Mouse (Mus musculus): Measurements from ENCODE around the gene Abraxas2. TPM values are rescaled to one million over a fixed set of nuclear protein-coding genes. Genes with fewer than 3 reads are reported as not detected.

Abraxas2 gene
- total and polyA plus RNA-seq, 3 experiments = 30.1 to 31.1 TPM; not detected in 1

DNA sequence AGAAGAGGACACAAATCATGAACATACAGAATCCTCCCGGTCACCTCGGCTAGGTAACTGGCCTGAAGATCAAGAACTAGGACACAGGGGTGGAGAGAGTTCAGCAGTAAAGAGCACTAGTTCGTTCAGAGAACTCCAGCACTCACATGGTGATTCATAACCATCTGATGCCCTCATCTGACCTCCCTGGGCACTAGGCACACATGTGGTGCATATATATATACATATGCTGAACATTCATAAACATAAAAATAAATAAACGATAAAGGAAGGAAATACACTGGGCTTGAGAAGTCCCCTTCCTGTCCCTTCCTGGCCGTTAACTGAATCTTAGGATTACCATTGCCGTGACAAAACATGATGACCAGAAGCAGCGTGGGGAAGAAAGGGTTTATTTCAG lies 33.8 kb downstream of the Abraxas2 start:
- Histone ChIP-seq H3K79me2 (ENCODE audit: control insufficient read depth, insufficient read depth, low read length, poor library complexity) (no peaks in the 10 kb centered on the region), H3K27me3 (ENCODE audit: control insufficient read depth in 1 of 2, insufficient read depth in 2 of 2, low read length in 2 of 2) (no peaks in the 10 kb centered on the region), H3K9ac (ENCODE audit: control insufficient read depth, low read depth, low read length, poor library complexity, severe bottlenecking) (no peak overlapping the region), H3K27ac (ENCODE audit: control insufficient read depth, low read depth, low read length) (no peak overlapping the region), H3K4me3 (ENCODE audit: control insufficient read depth in 1 of 2, insufficient read depth in 1 of 2, low read depth in 2 of 2, low read length in 2 of 2) (no peak overlapping the region), H3K36me3 (ENCODE audit: control insufficient read depth in 1 of 2, insufficient read depth in 2 of 2, low read length in 2 of 2) (peaks cover 0 to 7% of the 10 kb centered on the region in 2 experiments; a peak in 2 of 4 replicates), H3K9me3 (replicated peaks; ENCODE audit: insufficient read depth, low read length) (no peaks in the 10 kb centered on the region), H3K4me1 (ENCODE audit: control insufficient read depth in 1 of 2, insufficient read depth in 2 of 2, low read length in 2 of 2) (peaks cover 10 to 14% of the 10 kb centered on the region in 2 experiments)
- DNase-seq (ENCODE audit: low read depth, low spot score) = no peak
- TF ChIP-seq MXI1 (IDR thresholded peaks at IDR 0.05; ENCODE audit: low read depth, low read length) (no peak), NRF1 (IDR thresholded peaks at IDR 0.05; ENCODE audit: insufficient read depth, low read depth, low read length, poor library complexity, severe bottlenecking) (no peak), ZC3H11A (IDR thresholded peaks at IDR 0.05; ENCODE audit: low read depth, low read length) (no peak)

DNA sequence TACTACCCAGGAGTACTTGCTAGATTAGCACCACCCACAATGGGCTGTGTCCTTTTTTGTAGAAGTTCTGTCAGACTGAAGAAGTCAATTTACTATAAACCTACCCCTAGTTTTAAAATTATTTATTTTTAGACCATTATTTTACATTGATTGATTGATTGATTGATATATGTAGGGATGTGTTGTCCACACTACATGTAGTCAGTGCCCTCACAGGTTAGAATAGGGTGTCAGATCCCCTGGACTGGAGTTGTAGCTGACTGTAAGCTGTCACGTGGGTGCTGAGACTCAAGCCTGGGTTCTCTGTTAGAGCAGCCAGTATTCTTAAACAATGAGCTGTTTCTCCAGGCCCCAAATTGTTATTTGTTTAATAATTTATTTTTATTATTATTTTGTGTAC lies 34.3 kb downstream of the Abraxas2 start:
- Histone ChIP-seq H3K9ac (ENCODE audit: control insufficient read depth, low read depth, low read length, poor library complexity, severe bottlenecking) (no peak overlapping the region), H3K4me1 (ENCODE audit: control insufficient read depth in 1 of 2, insufficient read depth in 2 of 2, low read length in 2 of 2) (peaks cover 6 to 13% of the 10 kb centered on the region in 2 experiments), H3K79me2 (ENCODE audit: control insufficient read depth, insufficient read depth, low read length, poor library complexity) (no peaks in the 10 kb centered on the region), H3K36me3 (ENCODE audit: control insufficient read depth in 1 of 2, insufficient read depth in 2 of 2, low read length in 2 of 2) (peaks cover 0 to 2% of the 10 kb centered on the region in 2 experiments; a peak in 1 of 4 replicates), H3K27ac (ENCODE audit: control insufficient read depth, low read depth, low read length) (no peak overlapping the region), H3K27me3 (ENCODE audit: control insufficient read depth in 1 of 2, insufficient read depth in 2 of 2, low read length in 2 of 2) (no peaks in the 10 kb centered on the region), H3K4me3 (ENCODE audit: control insufficient read depth in 1 of 2, insufficient read depth in 1 of 2, low read depth in 2 of 2, low read length in 2 of 2) (no peak overlapping the region), H3K9me3 (replicated peaks; ENCODE audit: insufficient read depth, low read length) (no peaks in the 10 kb centered on the region)
- no peak for TF ChIP-seq MXI1 (IDR thresholded peaks at IDR 0.05; ENCODE audit: low read depth, low read length)
- TF ChIP-seq CTCF (IDR thresholded peaks at IDR 0.05 in 2 of 3, conservative IDR thresholded peaks at IDR 0.05 in 1 of 3; ENCODE audit: control insufficient read depth in 1 of 3, insufficient read depth in 1 of 3, low read depth in 2 of 3, low read length in 3 of 3, poor library complexity in 1 of 3, severe bottlenecking in 1 of 3) = no peak
- no peak for TF ChIP-seq MAZ (IDR thresholded peaks at IDR 0.05; ENCODE audit: low read depth, low read length)
- TF ChIP-seq GABPA (IDR thresholded peaks at IDR 0.05; ENCODE audit: low read depth, low read length) = no peak
- no peak for TF ChIP-seq USF2 (IDR thresholded peaks at IDR 0.05; ENCODE audit: borderline replicate concordance in 1 of 2, insufficient read depth in 1 of 2, low read depth in 1 of 2, low read length in 2 of 2)
- no peak for TF ChIP-seq ZMIZ1 (IDR thresholded peaks at IDR 0.05; ENCODE audit: low read depth, low read length)
- DNase-seq (ENCODE audit: low read depth, low spot score) = no peak

DNA sequence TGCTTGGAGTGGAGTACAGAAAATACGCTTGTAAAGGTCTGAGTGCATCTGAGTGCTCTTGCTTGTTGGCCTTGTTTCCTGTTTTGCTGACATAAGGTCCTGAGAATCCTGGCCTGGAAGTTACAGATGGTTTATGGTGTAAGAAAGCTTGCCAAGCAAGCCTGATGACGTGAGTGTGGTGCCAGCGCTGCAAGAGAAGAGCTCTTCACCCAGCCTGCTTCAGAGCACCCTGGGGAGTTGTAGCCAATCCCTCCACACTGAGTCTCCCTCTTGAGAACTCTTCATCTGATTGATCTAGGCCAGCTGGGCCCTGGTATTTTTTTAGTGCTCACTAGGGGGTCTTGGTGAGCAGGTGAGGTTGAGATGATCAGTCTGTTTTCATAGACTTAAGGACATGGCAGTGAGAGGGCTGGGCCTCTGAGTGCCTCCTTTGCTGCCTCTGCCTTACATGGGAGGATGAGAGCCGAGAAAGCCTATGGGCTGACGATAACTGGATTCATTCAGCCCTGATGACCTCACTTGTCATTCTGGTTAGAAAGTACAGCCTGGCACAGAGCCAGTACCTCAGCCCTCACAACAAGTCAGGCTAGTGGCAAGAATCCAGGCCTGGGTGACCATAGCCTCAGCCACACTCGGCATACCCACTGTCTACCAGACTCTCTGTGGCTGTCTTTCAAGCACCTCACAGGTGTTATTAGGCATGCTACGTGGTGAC lies 36.0 kb downstream of the Abraxas2 start:
- no peaks in the 10 kb centered on the region for H3K36me3 ChIP-seq (ENCODE audit: control insufficient read depth in 1 of 2, insufficient read depth in 2 of 2, low read length in 2 of 2)
- no peak overlapping the region for H3K9ac ChIP-seq (ENCODE audit: control insufficient read depth, low read depth, low read length, poor library complexity, severe bottlenecking)
- no peak for DNase-seq (ENCODE audit: low read depth, low spot score)
- H3K79me2 ChIP-seq (ENCODE audit: control insufficient read depth, insufficient read depth, low read length, poor library complexity) = no peaks in the 10 kb centered on the region
- no peak overlapping the region for H3K4me3 ChIP-seq (ENCODE audit: control insufficient read depth in 1 of 2, insufficient read depth in 1 of 2, low read depth in 2 of 2, low read length in 2 of 2)
- H3K27me3 ChIP-seq (ENCODE audit: control insufficient read depth in 1 of 2, insufficient read depth in 2 of 2, low read length in 2 of 2) = no peaks in the 10 kb centered on the region
- H3K4me1 ChIP-seq (ENCODE audit: control insufficient read depth in 1 of 2, insufficient read depth in 2 of 2, low read length in 2 of 2) = peaks cover 4 to 10% of the 10 kb centered on the region in 2 experiments; a peak in 3 of 4 replicates
- no peak overlapping the region for H3K27ac ChIP-seq (ENCODE audit: control insufficient read depth, low read depth, low read length)
- no peaks in the 10 kb centered on the region for H3K9me3 ChIP-seq (replicated peaks; ENCODE audit: insufficient read depth, low read length)
- TF ChIP-seq EP300 (IDR thresholded peaks at IDR 0.05; ENCODE audit: low read depth in 1 of 2, low read length in 2 of 2) (no peak), POLR2A (IDR thresholded peaks at IDR 0.05; ENCODE audit: control insufficient read depth in 1 of 2, insufficient read depth in 1 of 2, low read depth in 1 of 2, low read length in 2 of 2, poor library complexity in 1 of 2) (no peak), CHD2 (IDR thresholded peaks at IDR 0.05; ENCODE audit: low read length) (no peak), TAL1 (IDR thresholded peaks at IDR 0.05; ENCODE audit: low read length) (no peak), ETS1 (IDR thresholded peaks at IDR 0.05; ENCODE audit: low read depth, low read length) (no peak)
